ENCODE assay signal across 30 mouse cellular contexts in genomic region chr1:163691860-163692259, GRCm38 (mm10). TPM values are rescaled to one million over a fixed set of nuclear protein-coding genes. Genes with fewer than 3 reads are reported as not detected.
"Had no signal": no experiment of that assay in that cellular context is flagged by ENCODE, and none has a peak within 500 bp of the region (broad histone marks: within the 10 kb centered on the region; RNA-seq: fewer than 3 reads in every experiment).

No protein-coding gene starts in this region.

- H3K36me3 ChIP-seq: heart, embryonic 13.5 days; heart, embryonic 15.5 days; hindbrain, embryonic 10.5 days; hindbrain, embryonic 12.5 days; intestine, embryonic 15.5 days; limb, embryonic 10.5 days; limb, embryonic 12.5 days; liver, embryonic 13.5 days; liver, embryonic 15.5 days had no signal

- ATAC-seq: hindbrain, embryonic 16.5 days; inflammation-experienced regulatory T-cells, adult 6 months; intestine, embryonic 15.5 days; intestine, postnatal 0 days had no signal

- H3K4me1 ChIP-seq: heart, embryonic 13.5 days; heart, embryonic 15.5 days; hindbrain, embryonic 10.5 days; hindbrain, embryonic 12.5 days; intestine, embryonic 15.5 days; limb, embryonic 10.5 days; limb, embryonic 12.5 days; liver, embryonic 13.5 days; liver, embryonic 15.5 days had no signal

- H3K27ac ChIP-seq: gastrocnemius, adult 2 months; heart, adult 2 months; heart, embryonic 13.5 days; heart, embryonic 15.5 days; hindbrain, embryonic 10.5 days; hindbrain, embryonic 12.5 days; hindbrain, embryonic 14.5 days; intestine, embryonic 15.5 days; layer of hippocampus, adult 2 months; left cerebral cortex, adult 2 months; limb, embryonic 10.5 days; limb, embryonic 12.5 days; liver, embryonic 13.5 days; liver, embryonic 15.5 days had no signal

- H3K4me3 ChIP-seq: gastrocnemius, adult 2 months; heart, adult 2 months; heart, embryonic 13.5 days; heart, embryonic 15.5 days; hindbrain, embryonic 10.5 days; hindbrain, embryonic 12.5 days; intestine, embryonic 15.5 days; layer of hippocampus, adult 2 months; left cerebral cortex, adult 2 months; limb, embryonic 10.5 days; limb, embryonic 12.5 days; liver, embryonic 13.5 days; liver, embryonic 15.5 days had no signal

- H3K9me3 ChIP-seq: heart, embryonic 13.5 days; heart, embryonic 15.5 days; hindbrain, embryonic 10.5 days; hindbrain, embryonic 12.5 days; intestine, embryonic 15.5 days; limb, embryonic 10.5 days; limb, embryonic 12.5 days; liver, embryonic 13.5 days; liver, embryonic 15.5 days had no signal

- DNase-seq: gastrocnemius, adult 2 months; gastrocnemius, postnatal 10 days; gastrocnemius, postnatal 36 days; heart, adult 11 months; heart, adult 2 months; heart, postnatal 14 days; heart, postnatal 4 days; kidney, adult 18-20 months; kidney, adult 8-10 months; kidney, postnatal 10 days; kidney, postnatal 25 days; kidney, postnatal 4 days; liver; liver, embryonic 13.5 days had no signal

- H3K27me3 ChIP-seq: heart, embryonic 13.5 days; heart, embryonic 15.5 days; hindbrain, embryonic 12.5 days; intestine, embryonic 15.5 days; limb, embryonic 12.5 days; liver, embryonic 13.5 days; liver, embryonic 15.5 days had no signal

RNA-seq across cellular contexts. Expression of gene Mettl11b, which starts 33.2 kb away (rescaled TPM):
- polyA plus RNA-seq: heart, embryonic 13.5 days; hindbrain, embryonic 14.5 days; hindbrain, embryonic 16.5 days; inflammation-experienced regulatory T-cells, adult 6 months; intestine, embryonic 15.5 days; intestine, postnatal 0 days; kidney, embryonic 14.5 days; liver, embryonic 11.5 days; liver, embryonic 13.5 days had no signal
